Mouse (Mus musculus) neural tube, embryonic 13.5 days (tissue): ENCODE measurements around the gene Slc35a5. TPM values are rescaled to one million over a fixed set of nuclear protein-coding genes. Genes with fewer than 3 reads are reported as not detected.

Experiments used
- ATAC-seq: fragments of 200-750 bp; cut with Nextera tagmentation; 2 replicates; pipeline ENCODE4 v1.8.0; 2017; ENCODE audit warnings: low read depth, mild to moderate bottlenecking, moderate TSS enrichment, moderate library complexity
- H3K27ac ChIP-seq: fragments of 300-500 bp; sonication (generic); replicated peaks from 2 replicates; pipeline ENCODE4 v1.5.1; 2015; ENCODE audit warnings: moderate library complexity, mild to moderate bottlenecking, inconsistent platforms
- H3K27me3 ChIP-seq: fragments of 300-500 bp; sonication (generic); 2 replicates; pipeline ENCODE4 v1.6.1; 2015; ENCODE audit warnings: mild to moderate bottlenecking, inconsistent platforms
- H3K36me3 ChIP-seq: fragments of 300-500 bp; sonication (generic); 2 replicates; pipeline ENCODE4 v1.6.1; 2015; ENCODE audit warnings: mild to moderate bottlenecking, inconsistent platforms
- H3K4me1 ChIP-seq: fragments of 300-500 bp; sonication (generic); replicated peaks from 2 replicates; pipeline ENCODE4 v1.6.1; 2015; ENCODE audit warnings: inconsistent platforms
- H3K4me2 ChIP-seq: fragments of 300-500 bp; sonication (generic); 2 replicates; pipeline ENCODE4 v1.6.1; 2015; ENCODE audit warnings: inconsistent platforms, mild to moderate bottlenecking, moderate library complexity
- H3K4me3 ChIP-seq: fragments of 300-500 bp; sonication (generic); 2 replicates; pipeline ENCODE4 v1.5.1; 2015; ENCODE audit warnings: mild to moderate bottlenecking, inconsistent platforms
- H3K9ac ChIP-seq: fragments of 300-500 bp; sonication (generic); 2 replicates; pipeline ENCODE4 v1.6.1; 2015; ENCODE audit warnings: moderate library complexity, mild to moderate bottlenecking, inconsistent platforms
- H3K9me3 ChIP-seq: fragments of 300-500 bp; sonication (generic); 2 replicates; pipeline ENCODE4 v1.6.1; 2016; ENCODE audit warnings: inconsistent platforms
- WGBS: fragments of 180-500 bp; shearing (Covaris S2); methylation state at CpG from one replicate; pipeline ENCODE4 v1.1.7; 2015; 5-methylcytosine and 5-hydroxymethylcytosine counted together
- polyA plus RNA-seq: library from polyadenylated mRNA; unstranded; fragments of >200 nt; fragmentation: Nextera tagmentation; extraction: Ambion mirVana; gene quantifications from 2 replicates; pipeline ENCODE4 v1.2.1, GENCODE M21; 2015

The Slc35a5 gene
- polyA plus RNA-seq, 1 experiment from 2014 or later: 31.1 TPM

DNA sequence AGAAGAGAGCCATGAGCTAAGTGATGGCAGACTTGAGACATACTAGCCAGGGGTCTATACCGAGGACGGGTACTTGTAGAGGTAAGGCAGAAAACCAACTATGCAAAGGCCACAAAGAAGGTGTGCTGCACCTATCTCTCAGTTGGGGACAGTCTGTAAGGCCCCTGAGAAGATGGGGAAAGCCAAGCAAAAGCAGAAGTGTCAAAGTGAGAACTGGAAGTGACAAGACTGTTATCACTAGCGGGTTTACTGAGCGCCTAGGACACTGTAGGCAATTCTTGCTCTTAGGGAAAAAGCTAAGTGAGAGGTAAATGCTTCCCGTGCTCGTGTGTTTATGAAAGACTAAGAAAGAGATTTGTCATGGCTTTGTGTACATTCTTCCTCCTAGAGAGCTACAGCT, 13.4 kb downstream of the Slc35a5 start:
- WGBS: 92% methylated on average over 6 of the region's 6 CpGs
- no peak for ATAC-seq

DNA sequence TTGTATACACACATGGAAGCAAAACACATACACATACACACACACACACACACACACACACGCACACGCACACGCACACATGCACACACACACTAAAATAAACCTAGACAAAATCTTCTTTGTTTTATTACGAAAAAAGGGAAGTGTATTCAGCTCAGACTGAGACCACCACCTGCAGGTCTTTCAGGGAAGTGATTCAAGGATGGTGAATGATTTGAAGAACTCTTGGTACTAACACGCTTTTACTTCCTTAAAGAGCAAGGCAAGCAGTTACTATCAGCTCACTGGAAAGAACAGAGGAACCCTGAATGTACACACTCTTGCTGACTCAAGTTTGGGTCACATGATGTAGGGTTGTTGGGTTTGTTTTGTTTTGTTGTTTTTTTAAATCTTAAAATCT, 15.9 kb downstream of the Slc35a5 start:
- H3K9ac ChIP-seq: no peak overlapping the region
- H3K4me3 ChIP-seq: no peak overlapping the region
- H3K27me3 ChIP-seq: no peaks in the 10 kb centered on the region
- H3K4me2 ChIP-seq: no peak overlapping the region
- peaks cover 80% of the 10 kb centered on the region for H3K36me3 ChIP-seq
- no peak overlapping the region for H3K27ac ChIP-seq
- no peak for ATAC-seq
- WGBS: 97% methylated on average over 5 of the region's 5 CpGs
- no peaks in the 10 kb centered on the region for H3K9me3 ChIP-seq
- no peaks in the 10 kb centered on the region for H3K4me1 ChIP-seq

More for the DNA sequence above, 13.4 kb downstream of the Slc35a5 start:
- Histone ChIP-seq H3K9me3 (no peaks in the 10 kb centered on the region), H3K4me3 (no peak overlapping the region), H3K36me3 (peaks cover 82% of the 10 kb centered on the region), H3K27me3 (no peaks in the 10 kb centered on the region), H3K27ac (no peak overlapping the region), H3K4me2 (no peak overlapping the region), H3K9ac (no peak overlapping the region), H3K4me1 (no peaks in the 10 kb centered on the region)

GRCm38 (mm10) chr16:45141711-45142110, 16.8 kb downstream of the Slc35a5 start:
- no peaks in the 10 kb centered on the region for H3K9me3 ChIP-seq
- no peak overlapping the region for H3K4me3 ChIP-seq
- WGBS: 95% methylated on average over 5 of the region's 5 CpGs
- peaks cover 73% of the 10 kb centered on the region for H3K36me3 ChIP-seq
- no peak for ATAC-seq
- H3K4me1 ChIP-seq: no peaks in the 10 kb centered on the region
- H3K4me2 ChIP-seq: no peak overlapping the region
- H3K27ac ChIP-seq: no peak overlapping the region
- H3K9ac ChIP-seq: no peak overlapping the region
- H3K27me3 ChIP-seq: no peaks in the 10 kb centered on the region

GRCm38 (mm10) chr16:45127936-45128710, 30.4 kb downstream of the Slc35a5 start:
- H3K4me1 ChIP-seq: no peaks in the 10 kb centered on the region
- H3K9ac ChIP-seq: no peak overlapping the region
- no peaks in the 10 kb centered on the region for H3K27me3 ChIP-seq
- no peaks in the 10 kb centered on the region for H3K36me3 ChIP-seq
- WGBS: 86% methylated on average over 2 of the region's 2 CpGs
- no peak overlapping the region for H3K4me2 ChIP-seq
- H3K4me3 ChIP-seq: no peak overlapping the region
- H3K9me3 ChIP-seq: no peaks in the 10 kb centered on the region
- no peak overlapping the region for H3K27ac ChIP-seq
- no peak for ATAC-seq

GRCm38 (mm10) chr16:45124230-45125203, 34.0 kb downstream of the Slc35a5 start:
- H3K4me3 ChIP-seq: no peak overlapping the region
- peaks cover 7% of the 10 kb centered on the region; the same call in 1 of the 2 replicates for H3K4me1 ChIP-seq
- no peak overlapping the region for H3K27ac ChIP-seq
- no peak overlapping the region for H3K4me2 ChIP-seq
- ATAC-seq: no peak
- no peaks in the 10 kb centered on the region for H3K27me3 ChIP-seq
- H3K9me3 ChIP-seq: no peaks in the 10 kb centered on the region
- no peaks in the 10 kb centered on the region for H3K36me3 ChIP-seq
- H3K9ac ChIP-seq: no peak overlapping the region
- 77% methylated on average over 9 of the region's 9 CpGs for WGBS

DNA sequence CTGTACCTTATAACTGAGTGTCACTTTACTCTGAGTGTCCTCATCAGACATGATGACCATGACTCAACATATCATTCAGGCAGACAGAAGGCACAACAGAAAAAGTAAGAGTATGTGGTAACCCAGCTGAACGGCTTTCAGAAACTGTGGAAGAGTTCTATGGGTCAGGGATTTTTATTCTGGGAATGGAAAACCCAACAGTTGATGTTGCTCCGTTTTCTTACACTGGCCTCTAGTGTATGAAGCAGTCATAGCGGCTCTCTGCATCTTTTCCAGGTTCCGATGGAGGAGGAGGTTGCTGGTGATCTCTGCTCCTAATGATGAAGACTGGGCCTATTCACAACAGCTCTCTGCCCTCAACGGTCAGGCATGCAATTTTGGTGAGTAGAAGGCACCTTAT, 35.9 kb downstream of the Slc35a5 start:
- peaks cover 7% of the 10 kb centered on the region; the same call in 1 of the 2 replicates for H3K4me1 ChIP-seq
- H3K36me3 ChIP-seq: no peaks in the 10 kb centered on the region
- no peaks in the 10 kb centered on the region for H3K9me3 ChIP-seq
- no peak overlapping the region for H3K4me3 ChIP-seq
- H3K9ac ChIP-seq: no peak overlapping the region
- no peak for ATAC-seq
- WGBS: 75% methylated on average over 5 of the region's 5 CpGs
- H3K27me3 ChIP-seq: no peaks in the 10 kb centered on the region
- no peak overlapping the region for H3K27ac ChIP-seq
- H3K4me2 ChIP-seq: no peak overlapping the region

GRCm38 (mm10) chr16:45120844-45121425, 37.6 kb downstream of the Slc35a5 start:
- Histone ChIP-seq H3K4me2 (no peak overlapping the region), H3K27ac (no peak overlapping the region; the same call in 1 of the 2 replicates), H3K27me3 (no peaks in the 10 kb centered on the region), H3K9ac (no peak overlapping the region), H3K4me1 (peaks cover 7% of the 10 kb centered on the region; the same call in 1 of the 2 replicates), H3K9me3 (no peaks in the 10 kb centered on the region), H3K36me3 (no peaks in the 10 kb centered on the region), H3K4me3 (no peak overlapping the region)
- ATAC-seq: no peak; the same call in 1 of the 2 replicates
- 68% methylated on average over 5 of the region's 5 CpGs for WGBS

- peaks cover 7% of the 10 kb centered on the region; the same call in 1 of the 2 replicates for H3K4me1 ChIP-seq
- no peak for ATAC-seq
- no peaks in the 10 kb centered on the region for H3K36me3 ChIP-seq
- H3K9ac ChIP-seq: no peak overlapping the region
- H3K27me3 ChIP-seq: no peaks in the 10 kb centered on the region
- H3K9me3 ChIP-seq: no peaks in the 10 kb centered on the region
- 90% methylated on average over 3 of the region's 3 CpGs for WGBS
- no peak overlapping the region for H3K4me2 ChIP-seq
- no peak overlapping the region for H3K4me3 ChIP-seq
- no peak overlapping the region for H3K27ac ChIP-seq
These were observed 39.7 kb downstream of the Slc35a5 start for GRCm38 (mm10) chr16:45118760-45119159.

DNA sequence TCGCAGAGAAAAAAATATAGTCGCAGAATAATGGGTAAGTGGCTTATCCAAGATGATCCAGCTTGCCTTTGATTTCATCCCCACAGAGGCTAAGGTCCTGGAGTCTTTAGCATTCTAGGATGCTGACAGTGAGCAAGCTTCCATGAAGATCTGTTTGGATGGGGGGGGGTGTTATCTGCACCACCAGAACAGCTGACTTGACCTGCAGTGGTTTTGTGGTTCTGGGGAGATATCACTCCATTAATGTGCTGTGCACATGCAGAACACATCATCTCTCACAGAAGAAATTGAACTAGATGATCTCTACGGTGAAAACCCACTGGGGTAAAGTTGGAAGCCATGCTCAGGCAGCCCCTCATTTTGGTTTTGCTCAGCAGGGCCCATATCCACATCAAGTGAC, 41.3 kb downstream of the Slc35a5 start:
- no peak for ATAC-seq
- Histone ChIP-seq H3K4me1 (peaks cover 7% of the 10 kb centered on the region; the same call in 1 of the 2 replicates), H3K36me3 (no peaks in the 10 kb centered on the region), H3K27me3 (no peaks in the 10 kb centered on the region), H3K4me2 (no peak overlapping the region), H3K9me3 (no peaks in the 10 kb centered on the region), H3K9ac (no peak overlapping the region), H3K4me3 (no peak overlapping the region), H3K27ac (no peak overlapping the region)
- 94% methylated on average over 3 of the region's 3 CpGs for WGBS

GRCm38 (mm10) chr16:45110498-45110897, 48.0 kb downstream of the Slc35a5 start:
- no peak for ATAC-seq
- H3K4me2 ChIP-seq: no peak overlapping the region
- WGBS: 72% methylated on average over 4 of the region's 4 CpGs

GRCm38 (mm10) chr16:45108203-45108878, 50.2 kb downstream of the Slc35a5 start:
- Histone ChIP-seq H3K27me3 (no peaks in the 10 kb centered on the region), H3K9me3 (no peaks in the 10 kb centered on the region), H3K4me2 (no peak overlapping the region), H3K9ac (no peak overlapping the region), H3K4me3 (no peak overlapping the region), H3K36me3 (no peaks in the 10 kb centered on the region), H3K27ac (no peak overlapping the region), H3K4me1 (no peaks in the 10 kb centered on the region)
- 77% methylated on average over 5 of the region's 5 CpGs for WGBS
- ATAC-seq: no peak

More at GRCm38 (mm10) chr16:45110498-45110897, 48.0 kb downstream of the Slc35a5 start:
- H3K27ac ChIP-seq: no peak overlapping the region
- H3K27me3 ChIP-seq: no peaks in the 10 kb centered on the region
- H3K9me3 ChIP-seq: no peaks in the 10 kb centered on the region
- H3K4me1 ChIP-seq: no peaks in the 10 kb centered on the region
- no peak overlapping the region for H3K9ac ChIP-seq
- no peak overlapping the region for H3K4me3 ChIP-seq
- H3K36me3 ChIP-seq: no peaks in the 10 kb centered on the region
